25 mouse cellular contexts compared by ENCODE assay signal in genomic region chr10:78715156-78715555, GRCm38 (mm10). TPM values are rescaled to one million over a fixed set of nuclear protein-coding genes. Genes with fewer than 3 reads are reported as not detected.
DNase-seq lines count a peak whose midpoint lies in the region; TF ChIP-seq lines count a peak whose summit lies in the region.
"Had no signal": no experiment of that assay in that cellular context is flagged by ENCODE, and none has a peak within 500 bp of the region (broad histone marks: within the 10 kb centered on the region; RNA-seq: fewer than 3 reads in every experiment).

No protein-coding gene starts in this region.

- no peak overlapping the region for H3K27ac ChIP-seq in heart, embryonic 10.5 days
- H3K27ac ChIP-seq in embryonic fibroblast, embryonic 13.5 days (ENCODE audit: insufficient read depth, low read length) = peak overlapping the region; percentile 94; the same call in 1 of the 2 replicates

- no peaks in the 10 kb centered on the region for H3K4me1 ChIP-seq in heart, embryonic 10.5 days
- peaks cover 16% of the 10 kb centered on the region for H3K4me1 ChIP-seq in embryonic fibroblast, embryonic 13.5 days (ENCODE audit: control insufficient read depth, insufficient read depth, low read length)

- H3K36me3 ChIP-seq in heart, embryonic 10.5 days = no peaks in the 10 kb centered on the region
- H3K36me3 ChIP-seq: G1E had no signal

- TF ChIP-seq CTCF in embryonic fibroblast, embryonic 13.5 days (IDR thresholded peaks at IDR 0.05; ENCODE audit: borderline replicate concordance, insufficient read depth, low read length) = no peak

- DNase-seq in heart, adult 11 months = peak; percentile 83
- no peak for DNase-seq in heart, adult 9 months (ENCODE audit: low spot score in 2 of 2)
- DNase-seq in heart, embryonic 10.5 days (ENCODE audit: low spot score) = peak; percentile 66
- DNase-seq in heart, postnatal 36 days = no peak
- no peak for DNase-seq in thymus, postnatal 4 days
- DNase-seq: adrenal gland, adult 2 months; adrenal gland, adult 8-10 months; adrenal gland, postnatal 10 days; adrenal gland, postnatal 14 days; adrenal gland, postnatal 25 days; adrenal gland, postnatal 36 days; B cell, adult 2 months; cerebellum, adult 11 months; cerebellum, adult 11-12 months; cerebellum, adult 18-20 months had no signal

- TF ChIP-seq POLR2A in embryonic fibroblast, embryonic 13.5 days (IDR thresholded peaks at IDR 0.05; ENCODE audit: low read depth, low read length) = no peak

- WGBS in heart, embryonic 10.5 days = 85% methylated on average over 7 of the region's 7 CpGs

- no peaks in the 10 kb centered on the region for H3K9me3 ChIP-seq in heart, embryonic 10.5 days
- H3K9me3 ChIP-seq: G1E had no signal

- H3K4me3 ChIP-seq in heart, embryonic 10.5 days = no peak overlapping the region
- H3K4me3 ChIP-seq in embryonic fibroblast, embryonic 13.5 days (ENCODE audit: insufficient read depth, low read length) = no peak overlapping the region

- H3K27me3 ChIP-seq in heart, embryonic 10.5 days (ENCODE audit: insufficient read depth, poor library complexity, severe bottlenecking) = no peaks in the 10 kb centered on the region
- H3K27me3 ChIP-seq: Patski had no signal

- intact Hi-C loops in heart, postnatal 36 days (cut with DNase I) = no loop called here

RNA-seq across cellular contexts. Expression of gene Casp14, which starts 2.9 kb away (rescaled TPM):
- not detected in 2 replicates for polyA plus RNA-seq in heart, embryonic 10.5 days (2016; fragmentation: Nextera tagmentation; extraction: Ambion mirVana)
- total RNA-seq in heart, postnatal 36 days (2021) = not detected
- 0.35 and 0.63 TPM in 2 replicates for polyA plus RNA-seq in embryonic fibroblast, embryonic 13.5 days (2011; ENCODE audit: insufficient read length, low read depth, missing spikeins)
- total RNA-seq: adrenal gland, adult 18-20 months; adrenal gland, adult 2 months; adrenal gland, adult 8-10 months; adrenal gland, postnatal 10 days; adrenal gland, postnatal 14 days; adrenal gland, postnatal 25 days; adrenal gland, postnatal 36 days; adrenal gland, postnatal 4 days; CH12.LX; G1E; MEL had no signal
- polyA plus RNA-seq: activated CD4-positive, CD25-positive, alpha-beta regulatory T cell, adult 4 months; adrenal gland, adult 2 months; C2C12; CD4-positive, CD25-positive, alpha-beta regulatory T cell, adult 4 months; G1E had no signal

RNA-seq across cellular contexts. Expression of gene Ccdc105, which starts 37.7 kb away (rescaled TPM):
- polyA plus RNA-seq in heart, embryonic 10.5 days (2016; fragmentation: Nextera tagmentation; extraction: Ambion mirVana) = not detected in 2 replicates
- not detected for total RNA-seq in heart, postnatal 36 days (2021)
- not detected in 2 replicates for polyA plus RNA-seq in embryonic fibroblast, embryonic 13.5 days (2011; ENCODE audit: insufficient read length, low read depth, missing spikeins)
- total RNA-seq: adrenal gland, adult 18-20 months; adrenal gland, adult 2 months; adrenal gland, adult 8-10 months; adrenal gland, postnatal 10 days; adrenal gland, postnatal 14 days; adrenal gland, postnatal 25 days; adrenal gland, postnatal 36 days; adrenal gland, postnatal 4 days; CH12.LX; G1E; MEL had no signal
- polyA plus RNA-seq: activated CD4-positive, CD25-positive, alpha-beta regulatory T cell, adult 4 months; C2C12; CD4-positive, CD25-positive, alpha-beta regulatory T cell, adult 4 months; G1E; Patski had no signal

Comparison
In these comparisons a context has a peak if more than half of its experiments do, and no peak if none do; other contexts are left out.
1. DNase-seq: peak in heart, adult 11 months (single experiment) and heart, embryonic 10.5 days (single experiment); none in heart, adult 9 months (0 of 2), heart, postnatal 36 days (0 of 2) and thymus, postnatal 4 days (single experiment).